Mouse (Mus musculus): Measurements from ENCODE around the gene Gm14226. TPM values are rescaled to one million over a fixed set of nuclear protein-coding genes. Genes with fewer than 3 reads are reported as not detected.

The Gm14226 gene
- polyA plus RNA-seq, 1 experiment: not detected

- H3K27ac ChIP-seq (ENCODE audit: insufficient read depth, low read depth, low read length): no peak overlapping the region
- H3K27me3 ChIP-seq (ENCODE audit: control insufficient read depth, insufficient read depth, low read length): no peaks in the 10 kb centered on the region
- H3K36me3 ChIP-seq (ENCODE audit: control insufficient read depth, insufficient read depth, low read length): peaks cover 22% of the 10 kb centered on the region
- H3K4me1 ChIP-seq (ENCODE audit: control insufficient read depth, insufficient read depth, insufficient read length, low read length): peaks cover 20% of the 10 kb centered on the region; the same call in 1 of the 2 replicates
- 76% methylated on average over 1 of the region's 1 CpGs for WGBS
- no peak for TF ChIP-seq POLR2A (IDR thresholded peaks at IDR 0.05; ENCODE audit: low read depth, low read length)
- TF ChIP-seq CTCF (IDR thresholded peaks at IDR 0.05; ENCODE audit: extremely low read depth, insufficient read length, insufficient replicate concordance, low read depth, low read length): no peak
- no peak overlapping the region for H3K4me3 ChIP-seq (ENCODE audit: low read depth, low read length)
Measured at GRCm38 (mm10) chr2:155057361-155057760, 39.3 kb downstream of the Gm14226 start.

- Histone ChIP-seq H3K36me3 (ENCODE audit: control insufficient read depth, insufficient read depth, low read length) (peaks cover 17% of the 10 kb centered on the region), H3K4me1 (ENCODE audit: control insufficient read depth, insufficient read depth, insufficient read length, low read length) (peaks cover 21% of the 10 kb centered on the region; the same call in 1 of the 2 replicates), H3K4me3 (ENCODE audit: low read depth, low read length) (no peak overlapping the region), H3K27ac (ENCODE audit: insufficient read depth, low read depth, low read length) (no peak overlapping the region), H3K27me3 (ENCODE audit: control insufficient read depth, insufficient read depth, low read length) (no peaks in the 10 kb centered on the region)
- 45% methylated on average over 9 of the region's 9 CpGs for whole genome bisulfite sequencing
- TF ChIP-seq CTCF (IDR thresholded peaks at IDR 0.05; ENCODE audit: extremely low read depth, insufficient read length, insufficient replicate concordance, low read depth, low read length): no peak
- TF ChIP-seq POLR2A (IDR thresholded peaks at IDR 0.05; ENCODE audit: low read depth, low read length): no peak
Measured at GRCm38 (mm10) chr2:155071027-155071426, 53.0 kb downstream of the Gm14226 start.

GRCm38 (mm10) chr2:155072353-155073145, 54.5 kb downstream of the Gm14226 start:
- H3K4me1 ChIP-seq (ENCODE audit: control insufficient read depth, insufficient read depth, insufficient read length, low read length): peaks cover 21% of the 10 kb centered on the region; the same call in 1 of the 2 replicates
- TF ChIP-seq POLR2A (IDR thresholded peaks at IDR 0.05; ENCODE audit: low read depth, low read length) (no peak), CTCF (IDR thresholded peaks at IDR 0.05; ENCODE audit: extremely low read depth, insufficient read length, insufficient replicate concordance, low read depth, low read length) (no peak)
- no peak overlapping the region for H3K4me3 ChIP-seq (ENCODE audit: low read depth, low read length)
- no peaks in the 10 kb centered on the region for H3K27me3 ChIP-seq (ENCODE audit: control insufficient read depth, insufficient read depth, low read length)
- WGBS: 60% methylated on average over 8 of the region's 8 CpGs
- H3K36me3 ChIP-seq (ENCODE audit: control insufficient read depth, insufficient read depth, low read length): peaks cover 7% of the 10 kb centered on the region
- H3K27ac ChIP-seq (ENCODE audit: insufficient read depth, low read depth, low read length): no peak overlapping the region

- H3K4me3 ChIP-seq (ENCODE audit: low read depth, low read length): no peak overlapping the region
- H3K27me3 ChIP-seq (ENCODE audit: control insufficient read depth, insufficient read depth, low read length): no peaks in the 10 kb centered on the region
- no peaks in the 10 kb centered on the region for H3K36me3 ChIP-seq (ENCODE audit: control insufficient read depth, insufficient read depth, low read length)
- peaks cover 21% of the 10 kb centered on the region; the same call in 1 of the 2 replicates for H3K4me1 ChIP-seq (ENCODE audit: control insufficient read depth, insufficient read depth, insufficient read length, low read length)
- WGBS: 4% methylated on average over 3 of the region's 3 CpGs
- TF ChIP-seq POLR2A (IDR thresholded peaks at IDR 0.05; ENCODE audit: low read depth, low read length) (no peak), CTCF (IDR thresholded peaks at IDR 0.05; ENCODE audit: extremely low read depth, insufficient read length, insufficient replicate concordance, low read depth, low read length) (no peak)
- H3K27ac ChIP-seq (ENCODE audit: insufficient read depth, low read depth, low read length): no peak overlapping the region
Measured at GRCm38 (mm10) chr2:155073347-155073746, 55.3 kb downstream of the Gm14226 start.

- Histone ChIP-seq H3K36me3 (ENCODE audit: control insufficient read depth, insufficient read depth, low read length) (no peaks in the 10 kb centered on the region), H3K4me3 (ENCODE audit: low read depth, low read length) (peak within 1 kb of the TSS; percentile 88), H3K27ac (ENCODE audit: insufficient read depth, low read depth, low read length) (peak within 1 kb of the TSS; percentile 66), H3K27me3 (ENCODE audit: control insufficient read depth, insufficient read depth, low read length) (no peaks in the 10 kb centered on the region), H3K4me1 (ENCODE audit: control insufficient read depth, insufficient read depth, insufficient read length, low read length) (peaks cover 21% of the 10 kb centered on the region; the same call in 1 of the 2 replicates)
- WGBS: under 1% methylated on average over 56 of the region's 56 CpGs
- TF ChIP-seq POLR2A (IDR thresholded peaks at IDR 0.05; ENCODE audit: low read depth, low read length): peak; percentile 59; the same call in 1 of the 2 replicates
- no peak for TF ChIP-seq CTCF (IDR thresholded peaks at IDR 0.05; ENCODE audit: extremely low read depth, insufficient read length, insufficient replicate concordance, low read depth, low read length)
Measured at GRCm38 (mm10) chr2:155073978-155074765, 56.1 kb downstream of the Gm14226 start, which contains the start of gene Ahcy. Gene Ahcy (minus strand): TSS chr2:155074497.

- Histone ChIP-seq H3K4me3 (ENCODE audit: low read depth, low read length) (peak overlapping the region; percentile 88), H3K36me3 (ENCODE audit: control insufficient read depth, insufficient read depth, low read length) (no peaks in the 10 kb centered on the region), H3K4me1 (ENCODE audit: control insufficient read depth, insufficient read depth, insufficient read length, low read length) (peaks cover 19% of the 10 kb centered on the region; the same call in 1 of the 2 replicates), H3K27me3 (ENCODE audit: control insufficient read depth, insufficient read depth, low read length) (no peaks in the 10 kb centered on the region), H3K27ac (ENCODE audit: insufficient read depth, low read depth, low read length) (peak overlapping the region; percentile 64)
- 17% methylated on average over 12 of the region's 12 CpGs for WGBS
- TF ChIP-seq POLR2A (IDR thresholded peaks at IDR 0.05; ENCODE audit: low read depth, low read length): no peak
Measured at GRCm38 (mm10) chr2:155074766-155075330, 56.8 kb downstream of the Gm14226 start.
